Mouse (Mus musculus) thymus, postnatal 10 days (tissue): ENCODE results near the gene Gp2.

Experiments
- DNase-seq, 2 experiments: peaks; one replicate each; pipeline ENCODE4 v3.0.0; 2021; ENCODE audit warnings: low spot score in 2 of 2

Gp2 gene

DNA sequence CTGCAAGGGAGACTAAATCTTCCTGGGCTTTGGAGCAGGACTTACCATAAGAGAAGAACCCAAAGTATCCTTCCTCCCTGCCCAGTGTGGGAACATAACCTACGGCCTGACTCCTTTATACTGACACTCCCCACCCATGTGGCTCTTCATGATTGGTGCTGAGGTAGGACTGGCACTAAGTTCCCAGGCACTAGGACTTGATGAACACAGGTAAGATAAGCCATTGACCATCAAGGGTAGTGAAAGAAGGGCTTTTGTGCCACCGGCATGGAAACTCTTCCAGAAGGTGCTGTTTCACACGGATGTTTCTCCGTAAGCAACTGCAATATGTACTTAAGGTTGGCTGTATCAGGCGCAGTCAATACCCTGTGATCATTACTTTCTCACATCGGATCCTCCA, at the start of gene Gp2:
Gp2 (minus strand) TSS at position 101 of the 400 bp plus-strand sequence.
- no peak for DNase-seq

DNA sequence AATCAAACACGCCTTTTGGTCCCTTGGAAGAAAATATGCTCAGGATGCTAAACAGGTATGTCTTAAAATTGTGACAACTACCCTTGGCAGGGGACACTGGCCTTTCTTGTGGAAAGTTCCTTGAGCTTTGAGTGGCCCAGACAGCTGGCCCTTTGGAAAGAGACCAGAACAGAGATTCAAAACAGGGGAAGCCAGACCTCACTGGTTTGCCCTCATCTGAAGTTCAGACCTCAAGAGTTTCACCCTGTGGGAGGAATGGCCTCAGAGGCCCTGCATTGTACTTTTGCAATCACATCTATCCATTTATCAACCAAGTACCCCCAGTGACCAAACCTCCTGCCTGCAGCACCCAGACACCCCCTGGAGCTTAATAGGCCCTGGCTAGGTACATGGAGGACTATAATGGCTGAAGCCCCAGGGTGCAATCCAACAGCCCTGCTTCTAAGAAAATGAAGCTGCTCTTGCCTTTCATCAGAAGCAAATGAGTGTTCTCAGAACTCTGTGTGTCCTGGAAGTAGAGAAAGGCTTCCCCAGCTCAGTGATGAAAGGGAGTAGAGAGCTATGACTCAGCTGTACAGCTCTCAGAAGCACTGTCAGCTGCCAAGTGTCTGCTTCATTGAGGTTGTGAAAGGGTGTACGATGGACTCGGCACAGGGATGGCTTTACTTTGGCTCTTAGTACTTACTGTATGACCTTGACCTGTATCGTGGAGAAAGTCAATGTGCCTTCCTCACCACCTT, 31.1 kb upstream of the Gp2 start:
- DNase-seq, result no peak

DNA sequence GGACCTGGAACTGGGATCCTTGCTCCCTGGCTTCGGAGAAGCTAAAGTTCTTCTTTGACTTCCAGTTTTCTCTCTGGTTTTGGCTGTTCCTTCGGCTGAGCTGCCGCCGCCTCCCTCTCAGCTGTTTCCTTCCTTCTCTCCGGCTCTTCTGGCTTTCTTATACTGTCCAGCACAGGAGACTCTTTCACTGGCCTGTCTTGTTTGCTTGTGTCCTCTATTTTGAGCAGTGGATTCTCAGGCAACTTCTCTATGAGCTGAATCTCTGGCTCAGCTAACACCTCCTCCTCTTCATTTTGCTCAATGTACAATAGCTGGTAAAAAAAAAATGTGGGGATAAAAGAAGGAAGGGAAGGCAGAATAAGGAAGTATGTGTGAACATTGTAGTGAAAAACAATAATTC, 27.6 kb upstream of the Gp2 start:
- no peak for DNase-seq

DNA sequence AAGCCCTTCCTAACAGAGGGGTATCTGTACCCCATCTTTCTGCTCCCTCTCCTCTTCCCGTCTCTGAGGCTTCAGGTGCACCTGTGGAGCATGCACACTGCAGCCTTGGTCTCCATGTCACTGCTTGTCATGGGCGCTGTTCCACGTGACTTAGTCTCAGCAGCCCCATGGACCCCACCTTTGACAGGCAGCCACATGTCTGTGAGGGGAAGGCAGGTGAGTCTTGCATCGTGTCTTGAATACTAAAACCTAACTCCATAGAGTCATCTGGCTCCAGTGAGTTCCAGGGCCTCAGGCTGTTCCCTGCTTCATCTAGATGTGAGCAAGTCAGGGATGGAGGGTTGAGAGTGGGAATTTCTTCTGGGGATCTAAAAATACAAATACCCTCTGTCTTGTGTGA, 25.1 kb upstream of the Gp2 start:
- no peak for DNase-seq

DNA sequence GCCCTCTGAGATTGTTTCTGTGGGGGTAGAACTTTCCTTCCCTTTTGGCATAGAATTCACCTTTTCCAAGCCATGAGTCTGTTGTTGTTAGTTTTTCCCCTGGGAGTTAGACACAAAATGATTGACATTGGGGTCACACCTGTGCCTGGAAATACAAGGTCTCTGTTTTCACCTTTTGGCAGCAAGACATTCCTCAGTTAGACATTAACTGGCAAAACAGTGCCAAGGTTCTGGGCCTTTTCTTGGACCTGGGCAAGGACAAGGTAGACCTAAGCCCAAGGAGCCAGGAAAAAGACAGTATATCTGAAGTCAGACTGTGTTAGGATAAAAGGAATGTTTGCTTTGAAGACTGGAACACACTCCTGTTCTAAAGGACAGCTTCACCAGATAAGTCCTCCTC, 20.2 kb upstream of the Gp2 start, which contains the start of gene Umod:
Umod (minus strand) TSS at position 27 of the 400 bp plus-strand sequence.
- no peak for DNase-seq

DNA sequence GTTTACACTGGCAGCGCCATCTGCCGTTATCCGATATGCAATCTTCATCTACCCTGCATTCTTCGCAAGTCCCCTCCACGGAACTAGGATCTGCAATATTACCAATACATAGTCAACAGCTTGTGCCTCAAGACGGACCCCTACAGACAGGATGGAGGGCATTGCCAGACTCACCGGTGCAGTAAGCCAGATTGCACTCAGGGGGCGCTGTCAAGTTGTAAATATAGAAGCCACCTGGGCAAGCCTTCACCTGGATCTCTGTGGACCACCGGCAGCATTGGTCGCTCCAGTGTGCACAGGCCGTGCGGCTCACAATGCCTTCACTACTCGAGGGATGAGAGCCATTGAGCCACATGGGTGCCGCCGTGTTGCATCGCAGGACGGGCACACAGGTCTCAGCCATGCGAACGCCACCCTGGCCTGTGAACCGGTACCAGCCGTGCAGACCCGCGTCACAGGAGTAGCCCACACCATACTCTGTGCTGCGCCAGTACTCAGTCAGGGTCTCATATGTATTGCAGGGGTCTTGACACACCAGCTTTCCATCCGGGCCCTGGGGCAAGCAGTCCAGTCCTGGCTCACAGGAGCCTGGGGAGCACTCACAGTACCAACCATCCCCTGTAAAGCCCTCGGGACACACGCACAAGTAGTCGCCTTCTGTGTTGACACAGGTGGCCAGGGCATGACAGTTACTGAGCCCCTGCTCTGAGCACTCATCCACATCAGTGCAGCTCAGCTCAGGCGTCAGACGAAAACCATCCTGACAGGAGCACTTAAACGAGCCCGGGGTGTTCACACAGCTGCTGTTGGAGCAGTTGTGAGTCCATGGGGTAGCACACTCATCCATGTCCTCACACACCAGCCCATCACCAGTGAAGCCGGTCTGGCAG, 17.7 kb upstream of the Gp2 start:
- DNase-seq, result no peak

DNA sequence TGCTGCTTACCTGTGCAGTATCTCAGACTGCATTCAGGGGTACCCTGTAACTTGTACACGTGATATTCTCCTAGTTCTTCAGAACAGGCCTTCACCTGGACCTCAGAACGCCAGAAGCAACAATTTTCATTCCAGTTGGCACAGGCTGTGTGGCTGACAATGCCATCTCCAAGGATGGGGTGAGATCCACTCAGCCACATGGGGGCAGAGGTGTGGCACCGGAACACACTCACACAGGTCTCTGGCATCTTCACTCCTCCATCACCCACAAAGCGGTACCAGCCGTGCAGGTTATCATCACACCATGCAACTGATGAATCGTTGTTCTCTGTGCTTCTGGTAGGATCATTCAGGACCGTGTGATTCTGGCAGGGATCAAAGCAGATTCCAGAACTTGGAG, 4.9 kb downstream of the Gp2 start:
- DNase-seq, result no peak

DNA sequence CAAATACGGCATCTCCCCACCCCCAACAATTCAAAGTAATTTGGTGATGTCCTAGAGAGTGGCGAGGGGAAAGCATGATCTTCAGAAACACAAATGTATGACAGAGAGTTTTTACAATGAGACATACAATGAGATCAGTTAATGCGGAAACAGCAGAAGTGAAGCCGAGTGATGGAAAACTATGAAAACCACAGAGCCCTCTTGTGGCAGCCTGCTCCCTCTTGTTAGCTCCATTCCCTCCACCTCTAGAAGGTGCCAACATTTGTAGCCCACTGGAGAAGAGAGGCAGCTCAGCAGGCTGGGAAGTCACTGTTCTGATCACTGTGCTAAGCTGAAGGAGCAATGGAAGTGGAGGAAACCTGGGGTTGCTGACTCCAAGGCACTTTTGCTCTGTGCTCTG, 15.2 kb downstream of the Gp2 start:
- DNase-seq, result no peak

DNA sequence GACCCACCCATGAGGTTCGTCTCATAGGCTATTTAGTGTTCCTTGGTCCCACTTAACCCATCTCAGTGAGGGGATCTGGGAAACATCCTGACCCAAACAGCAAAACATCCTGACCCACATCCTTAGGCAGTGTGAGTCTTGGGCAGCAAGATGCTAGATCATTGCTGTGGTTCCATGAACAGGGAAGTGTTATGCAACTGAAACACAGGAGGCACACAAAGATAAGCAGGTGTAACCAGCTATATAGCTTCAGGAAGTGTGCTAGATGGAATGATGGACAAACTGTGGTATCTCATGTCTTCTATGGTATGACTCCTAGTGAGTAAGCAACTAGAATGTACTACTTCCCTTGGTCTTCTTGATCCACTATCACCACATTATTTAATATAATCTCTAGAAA, 17.1 kb downstream of the Gp2 start:
- no peak for DNase-seq

DNA sequence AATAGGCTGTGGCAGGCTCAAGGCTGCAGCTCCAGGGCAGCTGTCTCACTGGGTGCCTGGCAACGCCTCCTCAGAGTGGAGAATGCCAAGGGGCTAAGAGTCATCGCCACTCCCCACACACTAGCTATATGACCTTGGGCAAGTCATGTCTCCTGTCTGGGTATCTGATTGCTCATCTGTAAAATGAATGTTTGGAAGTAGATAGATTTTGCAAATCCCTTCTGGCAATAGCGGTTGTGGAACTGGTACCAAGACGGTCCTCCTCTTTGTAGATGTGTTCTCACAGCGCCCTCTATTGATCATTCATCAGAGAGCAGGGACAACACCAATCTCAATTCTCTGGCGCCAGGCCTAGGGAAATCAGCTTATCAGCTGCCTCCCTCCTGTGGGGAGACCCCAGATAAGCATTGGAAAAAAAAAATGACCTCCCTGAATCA, 31.9 kb downstream of the Gp2 start:
- no peak for DNase-seq

DNA sequence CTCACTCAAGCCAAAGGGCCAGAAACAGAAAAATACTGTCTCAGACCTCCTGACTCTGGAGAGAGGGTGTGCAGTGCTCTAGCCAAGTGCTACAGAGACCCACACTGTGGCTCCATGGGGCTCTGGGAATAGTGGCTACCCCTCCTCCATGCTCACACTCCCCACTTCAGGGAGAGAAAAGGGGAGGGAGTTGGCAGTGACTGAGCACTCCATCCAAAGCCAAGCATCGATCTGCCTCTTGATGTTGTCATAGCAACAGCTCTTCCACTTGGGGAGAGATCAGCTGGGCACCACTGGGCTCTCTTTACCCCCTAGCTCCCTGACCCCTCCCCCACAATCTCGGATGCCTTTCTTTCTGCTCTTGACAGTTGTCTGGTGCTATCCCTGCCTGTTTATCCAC, 38.4 kb downstream of the Gp2 start:
- DNase-seq, result no peak

DNA sequence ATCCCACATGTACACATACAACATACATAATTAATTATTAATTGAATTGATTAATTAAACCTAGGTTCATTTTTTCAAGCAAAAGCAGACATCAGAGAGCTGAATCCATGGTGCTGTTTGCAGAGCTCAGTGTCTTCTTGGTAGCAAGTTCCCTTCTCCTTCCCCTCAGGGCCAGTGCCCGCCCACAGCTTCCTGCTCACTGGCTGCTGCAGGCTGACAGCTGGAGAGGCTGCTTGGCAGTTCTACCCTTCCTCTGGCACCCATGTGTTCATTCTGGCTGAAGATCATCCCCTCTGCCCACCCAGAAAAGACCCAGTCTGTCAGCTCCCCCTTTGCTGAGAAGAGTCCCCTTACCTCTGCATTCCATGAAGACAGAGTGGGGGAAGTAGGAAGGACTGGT, 40.6 kb downstream of the Gp2 start:
- DNase-seq, result no peak

DNA sequence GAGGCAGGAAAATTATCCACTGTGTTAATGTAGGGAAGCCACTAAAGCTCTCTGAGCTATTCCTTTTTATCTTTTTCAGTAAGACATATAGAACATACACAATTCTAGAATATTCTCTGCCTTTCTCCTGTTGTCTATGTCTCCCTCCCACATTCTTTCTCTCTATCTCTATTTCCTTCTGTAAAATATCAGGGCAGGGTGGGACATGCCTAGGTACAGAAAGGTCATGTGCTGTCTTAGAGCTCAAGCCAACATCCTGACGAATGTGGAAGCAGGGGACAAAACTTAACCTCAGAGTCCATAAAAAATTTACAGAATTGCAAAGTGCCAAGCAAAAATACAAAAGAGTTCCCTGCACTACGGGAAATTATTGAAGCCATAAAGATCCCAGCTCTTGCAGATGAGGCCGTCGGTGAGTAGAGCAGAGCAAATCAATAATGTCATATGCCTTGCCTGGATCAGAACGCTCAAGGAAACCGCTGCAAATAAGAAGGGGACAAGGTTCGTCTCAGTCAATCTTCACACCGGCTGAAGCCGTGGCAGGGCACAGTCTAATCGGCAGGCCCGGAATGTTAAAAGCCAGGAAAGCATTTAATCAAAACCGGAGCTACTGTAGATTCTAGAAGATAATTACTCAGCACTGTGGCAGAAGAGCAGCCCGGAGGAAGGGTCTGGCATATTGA, 64.9 kb downstream of the Gp2 start:
- DNase-seq, result no peak
